Mouse (Mus musculus) layer of hippocampus, postnatal 10 days (tissue): ENCODE data around the gene Mef2b. TPM values are rescaled to one million over a fixed set of nuclear protein-coding genes. Genes with fewer than 3 reads are reported as not detected.
A peak's percentile ranks its signal among the peaks of the same experiment; 100 is the strongest.

Experiments used
- DNase-seq, 2 experiments: peaks; one replicate each; pipeline ENCODE4 v3.0.0; 2021; ENCODE audit warnings: low spot score in 2 of 2
- total RNA-seq, 2 experiments: library from RNA; stranded (reverse); gene quantifications; 2 replicates each; pipeline ENCODE4 v1.2.3; 2021

The Mef2b gene
- total RNA-seq, 2 experiments from 2014 or later: 0.57 to 0.67 TPM

DNA sequence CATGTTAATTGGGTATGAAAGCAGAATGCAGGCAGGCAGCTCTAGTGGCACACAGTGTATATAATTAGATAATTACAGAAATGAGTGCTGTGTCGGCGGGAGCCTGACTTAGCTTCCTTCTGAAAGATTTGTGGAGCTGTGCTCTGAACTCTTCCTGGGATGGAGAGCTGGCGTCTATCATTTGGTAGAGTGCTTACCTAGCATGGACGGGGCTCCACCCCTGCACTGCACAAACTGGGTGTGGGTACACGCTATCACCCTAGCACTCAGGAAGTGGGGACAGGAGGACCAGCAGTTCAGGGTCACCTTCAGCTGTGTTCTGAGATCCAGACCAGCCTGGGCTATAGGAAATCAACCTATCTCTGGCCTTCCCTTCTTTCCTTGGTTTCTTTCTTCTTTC lies 33.8 kb downstream of the Mef2b start:
- DNase-seq: no peak

GRCm38 (mm10) chr8:70174079-70174478 lies 34.6 kb downstream of the Mef2b start:
- DNase-seq: no peak

DNA sequence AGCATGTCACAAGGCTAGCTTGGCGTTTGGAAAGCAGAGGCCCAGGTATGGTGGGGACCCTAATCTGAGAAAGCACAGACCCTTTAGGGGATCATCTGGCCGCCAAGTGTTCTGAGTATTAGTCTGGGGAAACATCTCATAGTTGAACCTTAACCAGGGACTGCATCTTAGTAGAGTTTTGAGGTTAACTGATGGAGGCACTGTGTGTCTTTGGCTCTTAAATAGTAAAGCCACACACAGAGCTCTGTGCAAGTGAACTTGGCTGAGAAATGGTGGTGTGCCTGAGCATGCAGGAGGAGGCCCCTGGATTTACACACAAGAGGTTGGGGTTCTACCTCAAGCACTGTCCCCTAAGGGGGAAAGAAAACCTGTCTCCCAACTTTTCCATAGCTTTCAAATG lies 38.7 kb downstream of the Mef2b start:
- DNase-seq: no peak

DNA sequence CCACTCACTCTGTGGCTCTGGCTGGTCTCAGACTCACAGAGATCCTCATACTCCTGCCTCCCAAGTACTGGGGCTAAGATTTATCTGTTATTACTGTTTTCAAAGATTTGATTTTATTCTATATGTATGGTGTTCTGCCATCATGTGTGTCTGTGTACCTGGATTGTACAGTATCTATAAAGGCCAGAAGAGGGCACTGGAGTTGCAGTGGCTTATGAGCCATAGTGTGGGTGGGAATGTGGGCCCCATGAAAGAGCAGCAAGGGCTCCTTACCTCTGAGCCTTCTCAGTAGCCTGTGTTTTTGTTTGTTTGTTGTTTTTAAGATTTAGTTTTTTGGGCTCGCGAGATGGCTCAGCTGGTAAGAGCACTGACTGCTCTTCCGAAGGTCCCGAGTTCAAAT lies 39.6 kb downstream of the Mef2b start:
- DNase-seq: no peak

DNA sequence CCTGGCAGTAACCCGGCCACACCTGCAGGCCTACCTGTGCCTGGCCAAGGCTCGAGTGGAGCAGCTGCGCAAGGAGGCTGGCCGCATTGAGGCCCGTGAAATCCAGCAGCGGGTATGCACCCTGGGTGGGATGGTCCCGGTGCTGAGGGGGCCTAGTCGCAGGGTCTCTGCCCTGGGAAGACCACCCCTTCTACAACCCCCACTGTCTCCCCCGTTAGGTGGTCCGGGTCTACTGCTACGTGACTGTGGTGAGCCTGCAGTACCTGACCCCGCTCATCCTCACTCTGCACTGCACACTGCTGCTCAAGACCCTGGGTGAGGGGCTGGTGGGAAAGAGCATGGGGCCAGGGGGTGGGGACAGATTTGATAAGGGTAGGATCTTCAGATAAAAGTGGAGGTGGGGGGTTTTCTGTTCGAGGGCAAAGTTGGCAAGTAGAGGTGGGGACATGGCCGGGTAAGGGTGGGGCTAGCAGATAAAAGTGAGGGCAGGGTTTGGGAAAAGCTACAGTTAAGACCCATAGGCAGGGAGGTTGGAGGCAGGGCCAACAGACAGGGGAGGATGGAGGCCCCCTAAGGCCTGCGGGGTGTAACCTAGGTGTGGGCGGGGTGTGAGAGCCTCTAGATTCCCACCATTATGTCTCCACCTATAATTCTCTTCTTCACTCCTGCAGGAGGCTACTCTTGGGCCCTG lies 41.8 kb downstream of the Mef2b start:
- DNase-seq: no peak

GRCm38 (mm10) chr8:70181903-70182252 lies 42.4 kb downstream of the Mef2b start:
- no peak for DNase-seq

DNA sequence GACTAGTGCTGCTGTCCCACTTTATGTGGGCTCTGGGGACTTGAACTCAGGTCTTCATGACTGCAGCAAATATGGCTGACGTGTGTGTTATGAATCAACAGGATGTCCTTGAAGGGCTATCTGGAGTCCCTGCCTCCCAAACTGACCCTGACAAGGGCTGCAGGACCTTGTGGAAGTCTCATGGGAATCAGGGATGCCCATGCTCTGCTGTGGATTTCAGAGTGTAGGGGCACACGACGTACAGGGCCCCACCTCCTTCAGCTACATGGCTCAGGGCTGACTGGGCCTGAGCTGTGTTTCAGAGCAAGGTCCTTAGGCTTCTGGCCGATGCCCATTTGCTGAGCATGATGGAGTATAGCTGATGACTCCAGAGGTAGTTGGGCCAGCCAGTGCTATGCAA lies 43.7 kb downstream of the Mef2b start:
- no peak for DNase-seq

DNA sequence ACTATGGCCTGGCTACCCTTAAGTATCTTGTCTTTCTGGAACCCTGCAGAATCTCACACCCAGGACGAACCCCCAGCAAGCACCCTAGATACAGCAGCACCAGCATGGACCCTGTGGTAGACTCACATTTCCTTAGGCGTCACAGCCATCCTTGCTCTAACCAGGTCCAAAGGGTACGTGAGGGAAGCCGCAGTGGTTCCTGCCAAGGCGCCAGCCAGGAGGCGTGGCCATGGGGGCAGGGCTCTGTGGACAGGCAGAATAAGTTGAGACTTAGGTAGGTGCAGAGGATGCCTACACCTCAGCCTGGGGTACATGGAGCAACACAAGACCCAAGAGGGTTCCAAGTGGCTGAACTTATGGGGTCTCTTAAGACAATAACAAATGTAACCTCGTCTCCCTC lies 49.2 kb downstream of the Mef2b start:
- DNase-seq: no peak

DNA sequence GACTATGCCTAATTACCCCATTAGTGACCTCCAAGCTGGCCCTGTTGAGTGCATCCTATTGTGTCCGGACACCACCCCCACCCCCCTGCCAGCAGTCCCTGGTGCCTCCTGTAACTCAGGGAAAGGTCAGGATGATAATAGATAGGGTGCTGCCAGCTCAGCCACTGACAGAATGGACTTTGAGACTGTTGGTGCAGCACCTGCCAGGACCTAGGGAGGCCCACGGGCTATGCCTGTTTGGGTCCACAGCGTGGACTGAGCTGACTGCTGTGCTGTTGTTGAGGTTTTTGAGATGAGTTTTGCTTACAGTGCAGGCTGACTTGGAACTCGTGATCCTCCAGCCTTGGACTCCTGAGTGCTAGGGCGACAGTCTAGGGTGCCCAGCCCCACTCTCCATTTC lies 53.7 kb downstream of the Mef2b start:
- DNase-seq: no peak

DNA sequence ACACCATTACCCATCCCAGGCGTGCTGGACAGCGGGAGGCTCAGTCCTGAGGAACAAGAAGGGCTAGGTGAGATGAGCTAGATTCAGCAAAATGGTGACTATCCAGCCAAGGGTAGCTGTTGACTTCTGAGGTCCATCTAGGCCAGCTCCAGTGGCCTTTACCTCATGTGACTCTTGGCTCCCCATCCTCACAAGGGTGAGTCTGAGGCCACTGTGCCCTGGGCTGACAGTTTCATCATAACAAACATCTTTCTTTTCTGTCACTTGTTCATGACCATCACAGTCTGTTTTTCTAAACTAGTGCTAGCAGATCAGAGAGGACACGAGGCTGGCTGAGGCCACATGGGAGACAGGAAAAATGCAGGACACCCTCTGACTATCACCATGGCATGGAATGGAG lies 54.7 kb downstream of the Mef2b start:
- no peak for DNase-seq

- no peak for DNase-seq
These were observed 56.3 kb downstream of the Mef2b start for GRCm38 (mm10) chr8:70195762-70196161.

DNA sequence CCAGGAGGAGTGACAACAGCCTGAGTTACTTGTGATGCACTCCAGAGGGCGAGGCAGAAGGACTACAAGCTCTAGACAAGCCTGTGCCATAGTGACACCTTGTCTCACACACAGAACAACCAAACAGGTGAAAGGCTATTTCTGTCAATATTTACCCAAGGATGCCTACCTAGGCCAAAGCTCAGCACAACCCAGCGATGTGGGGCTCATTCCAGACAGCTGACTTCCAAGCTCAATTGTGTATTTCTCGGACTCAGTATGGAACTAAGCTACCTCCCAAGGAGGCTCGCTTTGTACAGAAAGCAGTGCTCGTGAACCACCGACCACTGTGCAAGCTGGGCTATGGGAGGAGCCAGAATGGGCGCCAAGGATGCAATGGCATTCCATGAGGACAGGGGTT lies 58.1 kb downstream of the Mef2b start:
- no peak for DNase-seq

- peak; percentile 59 to 63 for DNase-seq
These were observed 60.7 kb downstream of the Mef2b start for GRCm38 (mm10) chr8:70200098-70200681.

DNA sequence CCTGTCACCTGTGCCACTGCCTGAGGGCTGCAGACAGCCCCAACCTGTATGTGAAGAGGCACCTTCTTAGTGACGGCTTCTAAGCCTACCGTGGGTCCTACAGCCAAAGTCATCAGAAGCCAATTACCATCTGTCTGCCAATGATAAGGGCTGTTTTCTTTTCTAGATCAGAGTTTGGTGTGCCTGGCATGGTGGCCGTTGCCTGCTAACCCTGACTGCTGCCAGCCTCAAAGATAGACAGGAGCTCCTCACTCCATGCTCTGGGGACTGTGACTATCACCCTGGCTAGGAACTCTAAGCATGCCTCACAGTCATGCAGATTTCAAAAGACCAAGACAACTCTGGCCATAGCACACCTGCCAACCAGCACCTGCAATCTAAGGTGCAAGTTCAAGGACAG lies 61.9 kb downstream of the Mef2b start:
- DNase-seq: no peak

DNA sequence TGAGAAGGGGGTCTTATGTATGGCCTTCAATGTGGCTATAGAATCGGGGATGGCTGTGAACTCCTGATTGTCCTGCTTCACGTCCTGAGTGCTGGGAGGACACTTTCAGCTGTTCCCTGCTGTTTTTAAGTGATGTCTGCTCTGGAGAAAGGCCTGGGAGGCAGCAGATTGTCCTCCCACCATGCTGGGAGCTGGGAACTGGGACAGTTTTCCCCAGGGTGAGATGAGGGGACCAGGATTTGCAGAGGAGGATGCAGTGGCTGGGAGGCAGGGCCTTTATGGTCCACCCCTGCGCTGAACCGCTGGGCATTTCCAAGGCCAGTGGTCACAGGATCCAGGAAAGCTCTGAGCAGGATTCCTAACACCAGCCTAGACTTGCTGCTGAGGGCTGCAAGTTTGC lies 63.6 kb downstream of the Mef2b start:
- no peak for DNase-seq

DNA sequence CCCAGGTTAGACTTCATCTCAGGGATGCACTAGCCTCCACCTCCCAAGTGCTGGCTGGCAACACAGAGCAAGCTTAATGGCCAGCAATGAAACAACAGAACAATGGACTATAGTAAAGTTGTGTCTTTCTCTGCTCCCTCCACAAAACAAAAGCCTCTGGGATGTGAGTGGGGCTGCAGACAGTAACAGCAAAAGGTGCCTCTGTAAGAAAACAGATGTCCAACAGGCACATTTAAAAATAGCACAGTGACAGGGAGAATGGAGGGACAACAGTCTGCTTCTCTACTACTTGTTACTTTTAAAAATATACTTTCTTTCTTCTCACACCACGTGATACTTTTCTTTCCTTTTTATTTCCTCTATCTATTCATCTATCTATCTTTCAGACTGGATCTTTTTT lies 65.2 kb downstream of the Mef2b start:
- no peak for DNase-seq

GRCm38 (mm10) chr8:70208130-70208529 lies 68.6 kb downstream of the Mef2b start:
- no peak for DNase-seq

DNA sequence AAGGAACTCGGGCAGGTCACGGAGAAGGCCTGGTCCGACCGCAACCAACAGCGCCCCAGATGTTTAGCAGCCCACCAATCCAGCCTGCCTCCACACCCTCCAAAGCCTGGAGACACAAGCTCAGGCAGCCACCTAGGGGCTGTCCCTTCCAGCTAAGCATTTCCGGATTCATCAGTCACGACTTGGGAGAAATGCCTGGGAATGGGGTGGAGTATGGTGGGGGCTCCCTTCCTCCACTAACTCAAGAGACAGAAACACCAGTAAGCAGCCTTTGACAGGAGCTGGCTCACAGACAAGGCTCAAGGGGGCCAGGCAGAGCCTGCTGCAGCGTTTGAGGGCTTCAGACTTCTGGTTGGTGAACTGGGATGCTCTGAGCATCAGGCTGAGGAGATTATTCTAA lies 71.0 kb downstream of the Mef2b start:
- DNase-seq: no peak

- DNase-seq: no peak
These were observed 71.8 kb downstream of the Mef2b start for GRCm38 (mm10) chr8:70211275-70211674.

GRCm38 (mm10) chr8:70211726-70212111 lies 72.2 kb downstream of the Mef2b start:
- DNase-seq: no peak

DNA sequence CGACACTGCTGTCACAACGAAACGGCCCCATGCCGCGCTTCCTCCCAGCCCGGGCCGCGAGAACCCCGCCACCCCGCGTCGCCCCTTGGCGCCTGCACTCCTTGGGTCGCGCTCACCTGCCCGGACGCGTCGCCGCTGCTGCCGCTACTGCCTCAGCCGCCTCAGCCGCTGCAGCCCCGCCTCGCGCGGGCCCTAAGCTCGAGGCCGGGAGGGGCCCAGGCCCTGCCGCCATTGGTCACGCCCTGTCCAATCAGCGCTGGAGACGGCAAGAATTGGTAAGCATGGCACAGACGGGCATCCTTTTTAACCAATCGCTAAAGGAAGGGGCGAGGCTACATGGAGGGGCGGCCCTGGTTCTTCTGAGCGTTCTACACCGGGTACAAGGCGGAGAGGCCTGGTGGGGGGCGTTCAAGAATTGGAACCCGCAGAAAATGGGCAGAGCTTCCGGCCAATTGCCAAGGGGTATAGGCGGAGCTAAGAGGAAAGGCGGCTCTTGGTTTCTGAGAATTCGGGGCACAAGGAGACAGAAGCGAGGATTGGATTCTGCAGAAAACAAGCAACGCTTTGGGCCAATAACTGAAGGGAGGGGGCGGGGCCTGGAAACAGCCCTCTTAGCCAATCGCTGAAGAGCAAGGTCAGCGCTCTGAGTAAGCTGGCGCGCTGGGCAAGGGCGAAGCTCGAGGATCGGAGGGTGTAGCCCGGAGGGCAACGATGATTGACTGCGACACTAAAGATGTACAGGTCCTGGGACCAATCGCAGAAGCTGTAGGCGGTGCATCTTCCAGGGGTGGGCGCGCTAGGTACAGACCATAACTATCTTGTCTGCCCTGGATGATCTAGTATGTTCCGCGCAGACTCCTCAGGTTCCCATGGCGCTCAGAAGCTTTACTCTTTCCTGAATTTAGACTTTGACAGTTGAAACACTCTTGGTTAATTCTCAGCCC lies 72.9 kb downstream of the Mef2b start, which contains the start of gene Slc25a42:
Gene Slc25a42 (minus strand): TSS at position 194 of the 944 bp plus-strand sequence.
- peak; percentile 98 for DNase-seq

GRCm38 (mm10) chr8:70214411-70214810 lies 74.9 kb downstream of the Mef2b start:
- no peak for DNase-seq
